Mouse (Mus musculus) T-helper 2 cell (primary cell): ENCODE data around the gene Etfa.

Experiments
- in situ Hi-C: fragments of 300-600 bp; cut with MboI, MseI; formaldehyde crosslinking; loops from one replicate; pipeline ENCODE4 v1.15.1; 2025; ENCODE audit warnings: high pct_unique_total_duplicates

The Etfa gene

GRCm38 (mm10) chr9:55511521-55511993, 486 bp downstream of the Etfa start:
- in situ Hi-C loops = no loop called here

GRCm38 (mm10) chr9:55510651-55511235, 1.3 kb downstream of the Etfa start:
- in situ Hi-C loops = no loop called here

GRCm38 (mm10) chr9:55509731-55510130, 2.3 kb downstream of the Etfa start:
- in situ Hi-C loops = no loop called here

GRCm38 (mm10) chr9:55508701-55509100, 3.3 kb downstream of the Etfa start:
- in situ Hi-C loops = no loop called here

- in situ Hi-C loops = no loop called here
Observed at GRCm38 (mm10) chr9:55507922-55508321, 4.1 kb downstream of the Etfa start.

GRCm38 (mm10) chr9:55482116-55482515, 29.9 kb downstream of the Etfa start:
- in situ Hi-C loops = no loop called here

- in situ Hi-C loops = no loop called here
Observed at GRCm38 (mm10) chr9:55478699-55479098, 33.3 kb downstream of the Etfa start.

- in situ Hi-C loops = no loop called here
Observed at GRCm38 (mm10) chr9:55476084-55476483, 36.0 kb downstream of the Etfa start.

GRCm38 (mm10) chr9:55468397-55468796, 43.6 kb downstream of the Etfa start:
- in situ Hi-C loops = no loop called here

- in situ Hi-C loops = no loop called here
Observed at GRCm38 (mm10) chr9:55453366-55453765, 58.7 kb downstream of the Etfa start.

- in situ Hi-C loops = no loop called here
Observed at GRCm38 (mm10) chr9:55452906-55453305, 59.1 kb downstream of the Etfa start.

- in situ Hi-C loops = no loop called here
Observed at GRCm38 (mm10) chr9:55451426-55451825, 60.6 kb downstream of the Etfa start.

GRCm38 (mm10) chr9:55450035-55450434, 62.0 kb downstream of the Etfa start:
- in situ Hi-C loops = no loop called here

GRCm38 (mm10) chr9:55449108-55449507, 62.9 kb downstream of the Etfa start:
- in situ Hi-C loops = loop anchor here (25.0 kb wide), 1 partner anchor 463 kb away; no protein-coding TSS in a partner anchor

GRCm38 (mm10) chr9:55447509-55447908, 64.5 kb downstream of the Etfa start:
- in situ Hi-C loops = loop anchor here (25.0 kb wide), 1 partner anchor 465 kb away; no protein-coding TSS in a partner anchor

- in situ Hi-C loops = loop anchor here (25.0 kb wide), 1 partner anchor 473 kb away; no protein-coding TSS in a partner anchor
Observed at GRCm38 (mm10) chr9:55439206-55439780, 72.8 kb downstream of the Etfa start.

GRCm38 (mm10) chr9:55438433-55438832, 73.6 kb downstream of the Etfa start:
- in situ Hi-C loops = loop anchor here (25.0 kb wide), 1 partner anchor 474 kb away; no protein-coding TSS in a partner anchor

- in situ Hi-C loops = loop anchor here (25.0 kb wide), 1 partner anchor 478 kb away; no protein-coding TSS in a partner anchor
Observed at GRCm38 (mm10) chr9:55433875-55434274, 78.2 kb downstream of the Etfa start.

GRCm38 (mm10) chr9:55432306-55433289, 79.4 kb downstream of the Etfa start:
- in situ Hi-C loops = loop anchor here (25.0 kb wide), 1 partner anchor 480 kb away; no protein-coding TSS in a partner anchor

- in situ Hi-C loops = loop anchor here (25.0 kb wide), 1 partner anchor 482 kb away; no protein-coding TSS in a partner anchor
Observed at GRCm38 (mm10) chr9:55430133-55430532, 81.9 kb downstream of the Etfa start.

GRCm38 (mm10) chr9:55429242-55429975, 82.6 kb downstream of the Etfa start:
- in situ Hi-C loops = loop anchor here (25.0 kb wide), 1 partner anchor 483 kb away; no protein-coding TSS in a partner anchor
